Mouse (Mus musculus) monocyte, adult 5-6 weeks (primary cell): ENCODE data around the gene Ms4a12. TPM values are rescaled to one million over a fixed set of nuclear protein-coding genes. Genes with fewer than 3 reads are reported as not detected.
"Not testable (repeated sequence)": the region's sequence is repeated elsewhere in the genome, so short reads cannot be mapped to it uniquely, and the experiment has no call there.

ENCODE experiments used
- ATAC-seq: fragments of 153-309, 156-312 bp; replicated peaks from 2 replicates; pipeline ENCODE4 v1.8.0; 2017; ENCODE audit warnings: mild to moderate bottlenecking; ENCODE audit not compliant: low TSS enrichment, insufficient number of reproducible peaks, severe bottlenecking, poor library complexity, low FRiP score
- total RNA-seq: library from RNA; stranded (forward); fragments of 200-1000, 200-491, 200-594 nt; gene quantifications from 3 replicates; pipeline ENCODE4 v1.2.3, GENCODE M21; 2017

Gene Ms4a12
- not detected in 3 replicates for total RNA-seq

GRCm38 (mm10) chr19:11232348-11232747 lies at the start of gene Ms4a12:
Gene Ms4a12 (minus strand): TSS chr19:11232448.
- no peak for ATAC-seq

GRCm38 (mm10) chr19:11280223-11280622 lies 48.0 kb upstream of the Ms4a12 start:
- ATAC-seq = no peak

- no peak for ATAC-seq
These were observed 44.2 kb upstream of the Ms4a12 start for GRCm38 (mm10) chr19:11276431-11276830.

GRCm38 (mm10) chr19:11266956-11267355 lies 34.7 kb upstream of the Ms4a12 start:
- no peak for ATAC-seq

- 0 out of 2 replicates have a peak, but pooled peaks have one; percentile 5 for ATAC-seq
These were observed 34.0 kb upstream of the Ms4a12 start, which contains the start of gene Ms4a1 for GRCm38 (mm10) chr19:11266052-11266845. Gene Ms4a1 (minus strand): TSS chr19:11266241.

- no peak for ATAC-seq
These were observed 32.4 kb upstream of the Ms4a12 start for GRCm38 (mm10) chr19:11264602-11265185.

GRCm38 (mm10) chr19:11263549-11263948 lies 31.3 kb upstream of the Ms4a12 start:
- ATAC-seq = peak; percentile 67

- ATAC-seq = not testable (repeated sequence)
These were observed 30.7 kb upstream of the Ms4a12 start for GRCm38 (mm10) chr19:11262932-11263331.

- no peak for ATAC-seq
These were observed 29.3 kb upstream of the Ms4a12 start for GRCm38 (mm10) chr19:11261522-11261921.

- ATAC-seq = peak; percentile 97
These were observed 12.0 kb upstream of the Ms4a12 start for GRCm38 (mm10) chr19:11244230-11244629.

- ATAC-seq = no peak
These were observed 10.3 kb upstream of the Ms4a12 start for GRCm38 (mm10) chr19:11242560-11242959.

- ATAC-seq = no peak
These were observed 3.6 kb upstream of the Ms4a12 start for GRCm38 (mm10) chr19:11235820-11236219.

- ATAC-seq = no peak
These were observed 2.9 kb upstream of the Ms4a12 start for GRCm38 (mm10) chr19:11234921-11235735.

GRCm38 (mm10) chr19:11234244-11234643 lies 2.0 kb upstream of the Ms4a12 start:
- no peak for ATAC-seq

- ATAC-seq = no peak
These were observed 35.7 kb downstream of the Ms4a12 start, which contains the start of gene Ms4a13 for GRCm38 (mm10) chr19:11196546-11196945. Gene Ms4a13 (minus strand): TSS chr19:11196737.

- no peak for ATAC-seq
These were observed 39.7 kb downstream of the Ms4a12 start for GRCm38 (mm10) chr19:11192552-11192951.

- peak; percentile 68; the same call in 1 of the 2 replicates for ATAC-seq
These were observed 48.1 kb downstream of the Ms4a12 start for GRCm38 (mm10) chr19:11184121-11184520.

- ATAC-seq = no peak
These were observed 54.8 kb downstream of the Ms4a12 start for GRCm38 (mm10) chr19:11177464-11177863.

- peak; percentile 87 for ATAC-seq
These were observed 67.1 kb downstream of the Ms4a12 start, which contains the start of gene 1700025F22Rik for GRCm38 (mm10) chr19:11165172-11165571. Gene 1700025F22Rik (minus strand): TSS chr19:11165320.
